Mouse (Mus musculus) C2C12 (cell line): Measurements from ENCODE around the gene Pm20d1. TPM values are rescaled to one million over a fixed set of nuclear protein-coding genes. Genes with fewer than 3 reads are reported as not detected.

Experiments used
- H3K27me3 ChIP-seq: one replicate; pipeline ENCODE4 v1.6.1; 2011; ENCODE audit not compliant: control insufficient read depth, insufficient read depth, insufficient read length
- H3K36me3 ChIP-seq: one replicate; pipeline ENCODE4 v1.6.1; 2011; ENCODE audit not compliant: control insufficient read depth, insufficient read depth
- H3K4me3 ChIP-seq: one replicate; pipeline ENCODE4 v1.5.1; 2011; ENCODE audit warnings: mild to moderate bottlenecking, control low read depth; ENCODE audit not compliant: poor library complexity, insufficient read depth, severe bottlenecking
- H3K79me2 ChIP-seq: one replicate; pipeline ENCODE4 v1.6.1; 2011; ENCODE audit not compliant: control insufficient read depth, insufficient read depth
- H3K79me3 ChIP-seq: one replicate; pipeline ENCODE4 v1.6.1; 2011; ENCODE audit warnings: low read depth, control low read depth
- H3ac ChIP-seq: one replicate; pipeline ENCODE3; 2011; ENCODE audit warnings: low read depth; ENCODE audit not compliant: control insufficient read depth, insufficient read length
- CEBPB ChIP-seq: IDR thresholded peaks from one replicate; pipeline ENCODE4 v1.6.1; 2011; ENCODE audit warnings: low read depth, mild to moderate bottlenecking, control low read depth, moderate library complexity
- CTCF ChIP-seq: IDR thresholded peaks from one replicate; pipeline ENCODE4 v1.5.1; 2011; ENCODE audit not compliant: control insufficient read depth, insufficient read depth, insufficient read length
- FOSL1 ChIP-seq: IDR thresholded peaks from one replicate; pipeline ENCODE4 v1.8.0; 2011; ENCODE audit warnings: mild to moderate bottlenecking, low read length; ENCODE audit not compliant: poor library complexity, insufficient read depth, severe bottlenecking
- MAX ChIP-seq: IDR thresholded peaks from one replicate; pipeline ENCODE4 v1.6.1; 2011; ENCODE audit warnings: mild to moderate bottlenecking, control low read depth
- MYOD1 ChIP-seq: IDR thresholded peaks from one replicate; pipeline ENCODE4 v1.6.1; 2011; ENCODE audit warnings: low read depth; ENCODE audit not compliant: control insufficient read depth, insufficient read length
- MYOG ChIP-seq: IDR thresholded peaks from one replicate; pipeline ENCODE4 v1.6.1; 2011; ENCODE audit not compliant: control insufficient read depth, insufficient read length; ENCODE audit errors: extremely low read depth
- USF1 ChIP-seq: IDR thresholded peaks from one replicate; pipeline ENCODE4 v1.6.1; 2011; ENCODE audit warnings: low read depth, mild to moderate bottlenecking, control low read depth, moderate library complexity
- long read RNA-seq, 2 experiments: library from polyadenylated mRNA; unstranded; transcript quantifications; one replicate each; pipeline ENCODE4 v2.0.0; 2019 to 2020
- polyA plus RNA-seq: library from polyadenylated mRNA; unstranded; fragments of >200 nt; fragmentation: generic; extraction: Trizol; gene quantifications from one replicate; pipeline ENCODE4 v1.2.1, GENCODE M21; 2012; ENCODE audit warnings: missing spikeins

The Pm20d1 gene
- 0.01 TPM for polyA plus RNA-seq
- long read RNA-seq, experiment 1 = 0 reads
- long read RNA-seq, experiment 2 = 0 reads

GRCm38 (mm10) chr1:131797202-131797909, at the start of gene Pm20d1:
TSS of gene Pm20d1 (plus strand) at chr1:131797381.
- TF ChIP-seq MYOG (no peak), MYOD1 (no peak), CTCF (no peak), CEBPB (no peak), FOSL1 (no peak), USF1 (no peak), MAX (no peak)
- Histone ChIP-seq H3K79me3 (no peaks in the 10 kb centered on the region), H3K79me2 (no peaks in the 10 kb centered on the region), H3K36me3 (no peaks in the 10 kb centered on the region), H3K4me3 (no peak within 1 kb of the TSS), H3K27me3 (peaks cover 22% of the 10 kb centered on the region), H3ac (no peak within 1 kb of the TSS)

- Histone ChIP-seq H3K36me3 (no peaks in the 10 kb centered on the region), H3K79me3 (no peaks in the 10 kb centered on the region), H3ac (no peak overlapping the region), H3K27me3 (no peaks in the 10 kb centered on the region), H3K79me2 (no peaks in the 10 kb centered on the region), H3K4me3 (no peak overlapping the region)
- TF ChIP-seq MYOD1 (no peak), FOSL1 (no peak), MYOG (no peak), MAX (no peak), CEBPB (no peak), CTCF (no peak), USF1 (no peak)
Measured at GRCm38 (mm10) chr1:131747761-131748160, 49.4 kb upstream of the Pm20d1 start.

- Histone ChIP-seq H3K79me3 (no peaks in the 10 kb centered on the region), H3K4me3 (no peak overlapping the region), H3ac (no peak overlapping the region), H3K36me3 (no peaks in the 10 kb centered on the region), H3K79me2 (no peaks in the 10 kb centered on the region), H3K27me3 (no peaks in the 10 kb centered on the region)
- TF ChIP-seq CTCF (no peak), MAX (no peak), MYOD1 (no peak), MYOG (no peak), USF1 (no peak), CEBPB (no peak), FOSL1 (no peak)
Measured at GRCm38 (mm10) chr1:131748636-131749035, 48.5 kb upstream of the Pm20d1 start.

DNA sequence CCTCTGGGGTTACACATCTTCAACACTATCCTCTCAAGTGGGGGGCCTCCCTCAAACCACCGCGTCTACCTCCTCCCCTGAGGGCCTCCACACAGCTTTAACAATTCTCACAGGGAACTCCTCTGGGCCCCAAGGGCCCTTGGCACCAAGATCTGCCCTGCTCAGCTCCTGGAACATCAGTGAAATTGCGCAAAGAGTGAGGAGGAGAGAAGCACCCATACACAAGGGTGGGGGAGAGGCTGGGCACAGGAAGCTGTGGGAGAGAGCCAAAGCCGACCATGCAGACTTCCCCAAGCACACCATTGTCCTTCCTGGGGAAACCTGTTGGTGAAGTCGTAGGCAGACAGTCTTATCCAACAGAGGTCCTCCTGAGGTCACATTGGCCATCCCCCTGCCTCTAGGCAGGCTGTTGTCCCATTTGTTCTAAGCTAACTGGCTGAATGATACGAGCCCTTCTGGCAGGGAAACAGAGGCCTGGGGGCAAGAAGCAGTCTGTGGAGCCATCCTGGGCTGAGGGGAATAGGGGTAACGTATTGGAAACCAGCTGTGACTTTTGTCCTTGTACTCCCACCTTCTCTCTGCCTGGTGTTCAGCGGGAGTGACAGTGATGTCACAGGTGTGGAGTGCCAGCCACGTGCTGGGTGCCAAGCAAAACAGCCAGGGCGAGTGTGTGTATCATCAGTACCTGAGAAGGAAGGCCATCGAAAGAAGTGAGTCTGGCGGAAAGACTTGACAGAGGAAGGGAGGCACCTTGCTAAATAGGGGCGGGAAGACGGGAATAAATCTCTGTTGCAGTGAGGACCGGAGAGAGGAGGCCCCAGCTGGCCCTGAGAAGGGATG, 47.3 kb upstream of the Pm20d1 start:
- H3K79me2 ChIP-seq = no peaks in the 10 kb centered on the region
- TF ChIP-seq MYOD1 (no peak), CTCF (no peak), FOSL1 (no peak), MYOG (no peak), CEBPB (no peak)
- no peaks in the 10 kb centered on the region for H3K27me3 ChIP-seq
- H3K4me3 ChIP-seq = no peak overlapping the region
- H3K79me3 ChIP-seq = no peaks in the 10 kb centered on the region
- H3K36me3 ChIP-seq = no peaks in the 10 kb centered on the region
- no peak overlapping the region for H3ac ChIP-seq

DNA sequence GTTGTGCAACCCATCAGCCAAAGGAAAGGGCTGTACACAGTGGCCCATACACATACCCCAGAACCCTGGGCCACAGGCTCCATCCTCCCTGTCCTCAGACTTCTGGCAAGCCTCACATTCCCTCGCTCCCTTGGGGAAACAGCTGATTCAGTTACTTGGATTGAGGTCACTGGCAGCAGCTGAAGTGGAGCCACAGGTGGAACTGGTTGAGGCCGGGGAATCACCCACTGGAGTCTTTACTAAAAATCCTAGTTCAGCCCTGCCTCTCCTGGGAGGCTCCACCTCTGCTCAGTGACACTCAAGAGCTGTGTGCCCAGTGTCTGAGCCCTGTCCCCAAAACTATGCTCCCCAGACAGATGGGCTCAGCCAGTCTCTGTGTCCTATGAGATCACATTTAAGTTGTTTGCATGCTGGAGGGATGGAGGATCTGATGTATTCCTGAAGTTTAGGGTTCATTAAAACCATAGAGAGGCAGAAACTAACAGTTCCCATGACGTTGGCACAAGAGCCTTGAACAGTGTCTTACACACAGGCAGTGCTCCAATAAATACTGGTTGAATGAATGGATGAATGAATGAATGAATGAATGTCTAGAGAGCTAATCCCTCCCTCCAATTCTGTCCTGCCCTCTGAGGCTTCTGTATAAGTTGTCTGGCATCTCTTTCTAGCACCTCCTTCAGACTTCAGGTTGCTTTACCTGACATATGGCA, 45.8 kb upstream of the Pm20d1 start:
- no peaks in the 10 kb centered on the region for H3K79me2 ChIP-seq
- H3K36me3 ChIP-seq = no peaks in the 10 kb centered on the region
- TF ChIP-seq MYOD1 (peak; percentile 99), CTCF (no peak), USF1 (no peak), CEBPB (peak; percentile 31)
- H3K27me3 ChIP-seq = no peaks in the 10 kb centered on the region
- H3ac ChIP-seq = no peak overlapping the region
- H3K4me3 ChIP-seq = no peak overlapping the region
- H3K79me3 ChIP-seq = no peaks in the 10 kb centered on the region
